Mouse (Mus musculus): Measurements from ENCODE around the gene Tns4.

The Tns4 gene

DNA sequence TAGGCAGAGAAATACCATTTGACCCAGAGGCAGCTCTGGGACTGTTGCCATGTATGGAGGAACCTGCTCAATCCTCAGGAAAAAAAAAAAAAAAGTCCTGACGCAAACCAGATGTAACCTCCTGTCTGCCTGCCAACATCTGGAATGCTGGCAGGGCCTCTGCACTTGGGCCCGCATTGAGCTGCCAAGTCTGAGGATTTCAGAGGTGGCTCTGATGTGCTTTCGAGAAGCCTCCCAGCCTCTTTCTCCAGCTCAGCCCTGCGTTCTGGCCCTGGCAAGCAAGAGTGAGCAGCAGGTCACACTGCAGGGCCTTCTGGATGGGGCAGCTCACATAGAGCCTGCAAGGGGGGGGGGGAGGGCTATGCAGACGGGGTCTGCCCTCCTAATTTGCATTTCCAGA is 42.0 kb downstream of the Tns4 start:
- DNase-seq (ENCODE audit: low read depth, low spot score): no peak

GRCm38 (mm10) chr11:99045159-99045889 is 43.8 kb downstream of the Tns4 start:
- DNase-seq (ENCODE audit: low read depth, low spot score): no peak

- no peak for DNase-seq (ENCODE audit: low read depth, low spot score)
These were observed 44.8 kb downstream of the Tns4 start for GRCm38 (mm10) chr11:99044306-99044705.

DNA sequence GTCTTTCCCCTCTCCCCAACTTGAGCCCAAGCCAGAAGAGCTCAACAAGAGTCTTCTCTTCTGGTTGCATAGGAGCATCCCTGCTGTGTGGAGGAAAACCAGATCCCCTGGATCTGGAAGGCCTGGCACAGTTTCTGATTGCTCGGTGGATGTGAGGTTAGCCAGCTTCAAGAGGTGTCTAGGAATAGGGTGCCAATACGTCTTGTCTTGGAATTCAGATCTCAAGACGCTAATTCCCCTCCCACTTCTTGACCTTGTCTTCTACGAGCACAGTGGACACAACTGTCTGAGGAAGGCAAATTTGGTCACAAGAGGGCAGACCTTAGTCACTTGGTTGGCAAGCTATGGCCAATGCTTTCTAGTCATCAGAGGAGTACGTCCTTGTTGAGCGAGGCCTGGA is 45.5 kb downstream of the Tns4 start:
- DNase-seq (ENCODE audit: low read depth, low spot score): no peak

DNA sequence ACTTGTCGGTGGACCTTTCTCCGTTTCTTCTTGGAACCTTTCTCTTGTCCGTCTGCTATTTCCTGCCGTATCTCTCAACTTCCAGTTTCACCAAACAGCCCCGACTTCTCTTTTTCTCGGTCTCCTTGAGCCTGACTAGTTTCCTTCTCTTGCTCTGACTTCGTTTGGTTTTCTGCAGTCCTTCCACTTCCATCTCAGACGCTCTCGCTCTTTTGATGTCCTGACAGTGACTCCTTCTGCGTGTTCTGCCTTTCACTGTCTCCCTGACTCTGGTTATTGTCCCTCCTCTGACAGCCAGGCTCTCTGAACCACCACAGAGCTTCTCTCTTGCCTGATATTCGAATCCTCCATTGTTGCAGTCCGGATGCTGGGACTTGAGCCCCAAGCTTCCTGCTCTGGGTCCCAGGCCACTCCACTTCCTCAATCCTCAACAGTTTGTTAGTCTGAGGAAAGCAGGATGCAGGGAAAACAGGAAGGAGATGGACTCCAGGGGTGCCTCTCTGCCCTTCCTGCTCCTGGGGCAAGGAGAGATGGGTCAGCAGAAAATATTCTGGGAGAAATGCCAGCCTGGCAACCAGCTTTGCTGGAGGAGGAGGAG is 46.2 kb downstream of the Tns4 start:
- no peak for DNase-seq (ENCODE audit: low read depth, low spot score)

GRCm38 (mm10) chr11:99041841-99042780 is 47.0 kb downstream of the Tns4 start:
- DNase-seq (ENCODE audit: low read depth, low spot score): no peak

- no peak for DNase-seq (ENCODE audit: low read depth, low spot score)
These were observed 47.9 kb downstream of the Tns4 start, which contains the start of gene Igfbp4 for GRCm38 (mm10) chr11:99041051-99041729. TSS of gene Igfbp4 (plus strand) at chr11:99041244.

- DNase-seq (ENCODE audit: low read depth, low spot score): no peak
These were observed 48.6 kb downstream of the Tns4 start for GRCm38 (mm10) chr11:99040346-99040974.

- no peak for DNase-seq (ENCODE audit: low read depth, low spot score)
These were observed 49.3 kb downstream of the Tns4 start for GRCm38 (mm10) chr11:99039782-99040181.

GRCm38 (mm10) chr11:99036254-99036653 is 52.9 kb downstream of the Tns4 start:
- DNase-seq (ENCODE audit: low read depth, low spot score): no peak

DNA sequence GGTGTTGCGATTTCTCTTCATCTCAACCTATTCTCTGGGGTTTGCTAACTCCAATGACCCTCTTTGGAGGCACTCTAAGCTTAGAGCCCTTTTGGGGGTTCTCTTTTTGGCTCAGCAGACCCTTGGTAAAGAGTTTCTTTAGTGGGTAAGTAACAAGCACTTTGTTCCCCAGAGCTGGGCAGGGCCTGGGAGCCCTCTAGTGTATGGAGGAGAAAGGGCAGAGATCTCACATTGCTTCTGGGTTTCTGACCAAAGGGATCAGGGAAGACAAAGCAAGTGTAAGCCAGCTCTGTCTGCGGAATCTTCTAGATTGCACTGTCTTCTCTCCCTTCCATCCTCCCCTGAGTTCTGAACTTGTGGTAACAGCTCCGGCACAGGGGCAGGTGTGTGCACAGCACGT is 53.8 kb downstream of the Tns4 start:
- no peak for DNase-seq (ENCODE audit: low read depth, low spot score)

- no peak for DNase-seq (ENCODE audit: low read depth, low spot score)
These were observed 62.1 kb downstream of the Tns4 start for GRCm38 (mm10) chr11:99026899-99027440.

- no peak for DNase-seq (ENCODE audit: low read depth, low spot score)
These were observed 63.2 kb downstream of the Tns4 start for GRCm38 (mm10) chr11:99025878-99026277.

- DNase-seq (ENCODE audit: low read depth, low spot score): no peak
These were observed 64.5 kb downstream of the Tns4 start for GRCm38 (mm10) chr11:99024468-99025134.

- DNase-seq (ENCODE audit: low read depth, low spot score): peak; percentile 100
These were observed 65.3 kb downstream of the Tns4 start, which contains the start of gene Top2a for GRCm38 (mm10) chr11:99023500-99024467. TSS of gene Top2a (minus strand) at chr11:99024189.

DNA sequence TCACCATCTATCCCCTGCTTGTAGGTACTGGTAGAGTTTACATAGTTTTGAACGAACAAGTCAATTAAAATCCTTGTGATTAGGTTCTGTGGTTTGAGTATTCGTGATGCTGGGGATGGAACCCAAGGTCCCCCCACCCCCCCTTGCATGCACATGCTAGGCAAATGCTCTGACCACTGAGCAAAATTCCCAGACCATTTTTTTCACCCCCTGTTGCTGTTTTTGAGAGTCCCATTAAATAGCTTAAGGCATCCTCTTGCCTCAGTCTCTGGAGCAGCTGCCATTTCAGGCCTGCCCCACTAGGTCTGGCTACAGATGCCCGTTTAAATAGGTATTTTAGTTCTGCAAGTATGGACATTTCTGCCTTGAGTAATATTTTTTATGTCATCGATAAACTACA is 66.0 kb downstream of the Tns4 start:
- no peak for DNase-seq (ENCODE audit: low read depth, low spot score)

DNA sequence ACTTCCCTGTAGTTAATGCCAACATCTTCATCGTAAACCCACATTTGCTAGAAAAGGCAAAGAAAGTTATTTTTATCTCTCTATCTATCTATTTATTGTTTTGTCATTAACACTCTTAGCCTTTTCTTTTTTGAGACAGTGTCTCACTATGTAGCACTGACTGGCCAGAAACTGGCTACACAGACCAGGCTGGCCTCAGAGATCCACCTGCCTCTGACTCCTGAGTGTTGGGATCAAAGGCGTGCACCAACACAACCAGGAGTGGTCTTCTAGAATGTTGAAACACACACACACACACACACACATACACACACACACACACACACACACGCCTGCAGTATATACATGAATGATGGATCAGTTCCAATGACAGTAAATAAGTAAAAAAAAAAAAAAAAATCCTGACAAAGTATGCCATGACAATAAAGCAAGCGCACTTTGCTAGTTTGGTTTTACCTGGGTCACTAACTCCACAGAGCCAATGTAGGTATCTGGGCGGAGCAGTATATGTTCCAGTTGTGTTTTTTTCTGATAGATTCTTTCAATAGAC is 66.6 kb downstream of the Tns4 start:
- DNase-seq (ENCODE audit: low read depth, low spot score): no peak

DNA sequence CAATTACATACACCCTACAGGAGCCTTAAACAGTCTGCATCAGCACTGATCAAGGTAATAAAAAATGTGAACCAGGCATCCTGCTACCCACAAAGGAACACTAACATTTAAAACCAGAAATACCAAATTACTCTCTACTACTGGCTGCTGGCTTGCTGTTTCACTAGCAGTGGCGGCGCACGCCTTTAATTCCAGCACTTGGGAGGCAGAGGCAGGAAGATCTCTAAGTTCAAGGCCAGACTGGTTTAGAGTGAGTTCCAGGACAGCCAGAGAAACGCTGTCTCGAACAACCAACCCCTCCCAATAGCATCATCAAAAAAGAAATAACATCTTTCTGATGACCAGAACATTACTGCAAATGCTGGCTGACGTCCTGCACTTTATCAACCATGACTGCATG is 69.3 kb downstream of the Tns4 start:
- no peak for DNase-seq (ENCODE audit: low read depth, low spot score)

All from c-Kit-negative CD71-positive TER-119-positive erythroid progenitor cells, embryonic 14.5 days (primary cell).